Mouse (Mus musculus): ENCODE data around the gene Ift22. TPM values are rescaled to one million over a fixed set of nuclear protein-coding genes. Genes with fewer than 3 reads are reported as not detected.

The Ift22 gene
- polyA plus RNA-seq, 1 experiment from 2014 or later = 72.5 TPM

- Histone ChIP-seq H3K36me3 (replicated peaks; ENCODE audit: control insufficient read depth, insufficient read depth, low read depth, low read length) (no peaks in the 10 kb centered on the region), H3K27ac (replicated peaks; ENCODE audit: low read depth, low read length) (no peak overlapping the region), H3K9me3 (replicated peaks; ENCODE audit: control insufficient read depth, low read length) (no peaks in the 10 kb centered on the region), H3K4me2 (ENCODE audit: low read depth, low read length) (no peak overlapping the region), H3K4me3 (ENCODE audit: low read depth, low read length) (no peak overlapping the region), H3K27me3 (ENCODE audit: control insufficient read depth, insufficient read depth, low read length) (no peaks in the 10 kb centered on the region), H3K4me1 (ENCODE audit: control insufficient read depth, insufficient read depth, low read length) (peaks cover 2% of the 10 kb centered on the region; the same call in 1 of the 2 replicates), H3K9ac (replicated peaks; ENCODE audit: low read length) (no peak overlapping the region)
- DNase-seq (ENCODE audit: low spot score) (no peak), ATAC-seq (replicated peaks; ENCODE audit: insufficient number of reproducible peaks, low FRiP score, low TSS enrichment, low read depth) (no peak)
- WGBS = 93% methylated on average over 8 of the region's 8 CpGs
Measured at GRCm38 (mm10) chr5:136917613-136918242, 9.8 kb downstream of the Ift22 start.

GRCm38 (mm10) chr5:136918655-136919472 lies 10.9 kb downstream of the Ift22 start:
- H3K27me3 ChIP-seq (ENCODE audit: control insufficient read depth, insufficient read depth, low read length) = no peaks in the 10 kb centered on the region
- no peak overlapping the region for H3K27ac ChIP-seq (replicated peaks; ENCODE audit: low read depth, low read length)
- H3K4me1 ChIP-seq (ENCODE audit: control insufficient read depth, insufficient read depth, low read length) = peaks cover 2% of the 10 kb centered on the region; the same call in 1 of the 2 replicates
- peak overlapping the region; percentile 92 for H3K4me2 ChIP-seq (ENCODE audit: low read depth, low read length)
- peak overlapping the region; percentile 43 for H3K4me3 ChIP-seq (ENCODE audit: low read depth, low read length)
- 3% methylated on average over 38 of the region's 38 CpGs for WGBS
- peak overlapping the region; percentile 65 for H3K9ac ChIP-seq (replicated peaks; ENCODE audit: low read length)
- no peaks in the 10 kb centered on the region for H3K9me3 ChIP-seq (replicated peaks; ENCODE audit: control insufficient read depth, low read length)
- DNase-seq (ENCODE audit: low spot score) (peak; percentile 94), ATAC-seq (replicated peaks; ENCODE audit: insufficient number of reproducible peaks, low FRiP score, low TSS enrichment, low read depth) (peak; percentile 83)
- H3K36me3 ChIP-seq (replicated peaks; ENCODE audit: control insufficient read depth, insufficient read depth, low read depth, low read length) = no peaks in the 10 kb centered on the region

GRCm38 (mm10) chr5:136919546-136920301 lies 11.8 kb downstream of the Ift22 start:
- WGBS = 20% methylated on average over 18 of the region's 18 CpGs
- H3K36me3 ChIP-seq (replicated peaks; ENCODE audit: control insufficient read depth, insufficient read depth, low read depth, low read length) = no peaks in the 10 kb centered on the region
- H3K27ac ChIP-seq (replicated peaks; ENCODE audit: low read depth, low read length) = no peak overlapping the region
- ATAC-seq (replicated peaks; ENCODE audit: insufficient number of reproducible peaks, low FRiP score, low TSS enrichment, low read depth) (no peak), DNase-seq (ENCODE audit: low spot score) (no peak)
- peaks cover 2% of the 10 kb centered on the region; the same call in 1 of the 2 replicates for H3K4me1 ChIP-seq (ENCODE audit: control insufficient read depth, insufficient read depth, low read length)
- peak overlapping the region; percentile 65 for H3K9ac ChIP-seq (replicated peaks; ENCODE audit: low read length)
- no peaks in the 10 kb centered on the region for H3K9me3 ChIP-seq (replicated peaks; ENCODE audit: control insufficient read depth, low read length)
- peak overlapping the region; percentile 92 for H3K4me2 ChIP-seq (ENCODE audit: low read depth, low read length)
- peak overlapping the region; percentile 43 for H3K4me3 ChIP-seq (ENCODE audit: low read depth, low read length)
- H3K27me3 ChIP-seq (ENCODE audit: control insufficient read depth, insufficient read depth, low read length) = no peaks in the 10 kb centered on the region

GRCm38 (mm10) chr5:136922830-136923229 lies 14.9 kb downstream of the Ift22 start:
- 83% methylated on average over 9 of the region's 9 CpGs for WGBS

GRCm38 (mm10) chr5:136923751-136924478 lies 16.0 kb downstream of the Ift22 start:
- no peak for ATAC-seq (replicated peaks; ENCODE audit: insufficient number of reproducible peaks, low FRiP score, low TSS enrichment, low read depth)
- H3K9ac ChIP-seq (replicated peaks; ENCODE audit: low read length) = no peak overlapping the region
- H3K27me3 ChIP-seq (ENCODE audit: control insufficient read depth, insufficient read depth, low read length) = no peaks in the 10 kb centered on the region
- no peaks in the 10 kb centered on the region for H3K36me3 ChIP-seq (replicated peaks; ENCODE audit: control insufficient read depth, insufficient read depth, low read depth, low read length)
- DNase-seq (ENCODE audit: low spot score) = no peak
- 68% methylated on average over 7 of the region's 7 CpGs for WGBS
- H3K4me3 ChIP-seq (ENCODE audit: low read depth, low read length) = no peak overlapping the region
- no peak overlapping the region for H3K4me2 ChIP-seq (ENCODE audit: low read depth, low read length)
- peaks cover 2% of the 10 kb centered on the region; the same call in 1 of the 2 replicates for H3K4me1 ChIP-seq (ENCODE audit: control insufficient read depth, insufficient read depth, low read length)
- H3K27ac ChIP-seq (replicated peaks; ENCODE audit: low read depth, low read length) = no peak overlapping the region
- no peaks in the 10 kb centered on the region for H3K9me3 ChIP-seq (replicated peaks; ENCODE audit: control insufficient read depth, low read length)

More at GRCm38 (mm10) chr5:136922830-136923229, 14.9 kb downstream of the Ift22 start:
- Histone ChIP-seq H3K27ac (replicated peaks; ENCODE audit: low read depth, low read length) (no peak overlapping the region), H3K4me3 (ENCODE audit: low read depth, low read length) (no peak overlapping the region), H3K36me3 (replicated peaks; ENCODE audit: control insufficient read depth, insufficient read depth, low read depth, low read length) (no peaks in the 10 kb centered on the region), H3K9me3 (replicated peaks; ENCODE audit: control insufficient read depth, low read length) (no peaks in the 10 kb centered on the region), H3K4me1 (ENCODE audit: control insufficient read depth, insufficient read depth, low read length) (peaks cover 2% of the 10 kb centered on the region; the same call in 1 of the 2 replicates), H3K27me3 (ENCODE audit: control insufficient read depth, insufficient read depth, low read length) (no peaks in the 10 kb centered on the region), H3K9ac (replicated peaks; ENCODE audit: low read length) (no peak overlapping the region), H3K4me2 (ENCODE audit: low read depth, low read length) (no peak overlapping the region)
- DNase-seq (ENCODE audit: low spot score) = no peak
- no peak for ATAC-seq (replicated peaks; ENCODE audit: insufficient number of reproducible peaks, low FRiP score, low TSS enrichment, low read depth)

- Histone ChIP-seq H3K36me3 (replicated peaks; ENCODE audit: control insufficient read depth, insufficient read depth, low read depth, low read length) (no peaks in the 10 kb centered on the region), H3K27me3 (ENCODE audit: control insufficient read depth, insufficient read depth, low read length) (no peaks in the 10 kb centered on the region), H3K9me3 (replicated peaks; ENCODE audit: control insufficient read depth, low read length) (no peaks in the 10 kb centered on the region), H3K4me3 (ENCODE audit: low read depth, low read length) (no peak overlapping the region), H3K9ac (replicated peaks; ENCODE audit: low read length) (no peak overlapping the region), H3K4me2 (ENCODE audit: low read depth, low read length) (no peak overlapping the region), H3K4me1 (ENCODE audit: control insufficient read depth, insufficient read depth, low read length) (no peaks in the 10 kb centered on the region), H3K27ac (replicated peaks; ENCODE audit: low read depth, low read length) (no peak overlapping the region)
- WGBS = 13% methylated on average over 4 of the region's 4 CpGs
- ATAC-seq (replicated peaks; ENCODE audit: insufficient number of reproducible peaks, low FRiP score, low TSS enrichment, low read depth) (peak; percentile 79), DNase-seq (ENCODE audit: low spot score) (peak; percentile 93)
Measured at GRCm38 (mm10) chr5:136929073-136929472, 21.1 kb downstream of the Ift22 start.

GRCm38 (mm10) chr5:136931896-136932295 lies 23.9 kb downstream of the Ift22 start:
- Histone ChIP-seq H3K4me3 (ENCODE audit: low read depth, low read length) (no peak overlapping the region), H3K27me3 (ENCODE audit: control insufficient read depth, insufficient read depth, low read length) (no peaks in the 10 kb centered on the region), H3K27ac (replicated peaks; ENCODE audit: low read depth, low read length) (no peak overlapping the region), H3K4me1 (ENCODE audit: control insufficient read depth, insufficient read depth, low read length) (no peaks in the 10 kb centered on the region), H3K36me3 (replicated peaks; ENCODE audit: control insufficient read depth, insufficient read depth, low read depth, low read length) (no peaks in the 10 kb centered on the region), H3K9ac (replicated peaks; ENCODE audit: low read length) (no peak overlapping the region), H3K9me3 (replicated peaks; ENCODE audit: control insufficient read depth, low read length) (no peaks in the 10 kb centered on the region), H3K4me2 (ENCODE audit: low read depth, low read length) (no peak overlapping the region)
- DNase-seq (ENCODE audit: low spot score) (no peak), ATAC-seq (replicated peaks; ENCODE audit: insufficient number of reproducible peaks, low FRiP score, low TSS enrichment, low read depth) (no peak)
- 81% methylated on average over 14 of the region's 14 CpGs for WGBS

Measured in embryonic facial prominence, embryonic 11.5 days (tissue).